Mouse (Mus musculus) midbrain, postnatal 0 days (tissue): ENCODE results near the gene Pigk. TPM values are rescaled to one million over a fixed set of nuclear protein-coding genes. Genes with fewer than 3 reads are reported as not detected.

ENCODE experiments used
- ATAC-seq: fragments of 200-750 bp; cut with Nextera tagmentation; 2 replicates; pipeline ENCODE4 v1.8.0; 2017; ENCODE audit warnings: moderate number of reproducible peaks, mild to moderate bottlenecking, moderate TSS enrichment, moderate library complexity; ENCODE audit not compliant: low FRiP score
- DNase-seq: peaks from one replicate; pipeline ENCODE4 v3.0.0-alpha.2; 2015; ENCODE audit warnings: low spot score
- H3K27ac ChIP-seq: fragments of 300-500 bp; sonication (generic); 2 replicates; pipeline ENCODE4 v1.5.1; 2014; ENCODE audit warnings: low read depth, mild to moderate bottlenecking, low read length, mixed read lengths
- H3K27me3 ChIP-seq: fragments of 300-500 bp; sonication (generic); 2 replicates; pipeline ENCODE4 v1.6.1; 2014; ENCODE audit warnings: low read length, control low read depth, mixed read lengths; ENCODE audit not compliant: insufficient read depth
- H3K36me3 ChIP-seq: fragments of 300-500 bp; sonication (generic); 2 replicates; pipeline ENCODE4 v1.6.1; 2014; ENCODE audit warnings: low read length, control low read depth, mixed read lengths; ENCODE audit not compliant: insufficient read depth
- H3K4me1 ChIP-seq: fragments of 300-500 bp; sonication (generic); 2 replicates; pipeline ENCODE4 v1.6.1; 2014; ENCODE audit warnings: mild to moderate bottlenecking, control low read depth, antibody characterized with exemption, low read length, mixed read lengths; ENCODE audit not compliant: insufficient read depth
- H3K4me2 ChIP-seq: fragments of 300-500 bp; sonication (generic); 2 replicates; pipeline ENCODE4 v1.6.1; 2014; ENCODE audit warnings: low read depth, mild to moderate bottlenecking, low read length, mixed read lengths; ENCODE audit not compliant: poor library complexity, severe bottlenecking
- H3K4me3 ChIP-seq: fragments of 300-500 bp; sonication (generic); 2 replicates; pipeline ENCODE4 v1.5.1; 2014; ENCODE audit warnings: low read depth, mild to moderate bottlenecking, low read length, moderate library complexity
- H3K9ac ChIP-seq: fragments of 300-500 bp; sonication (generic); replicated peaks from 2 replicates; pipeline ENCODE4 v1.6.1; 2014; ENCODE audit warnings: mild to moderate bottlenecking, low read length, moderate library complexity, mixed read lengths; ENCODE audit not compliant: poor library complexity, severe bottlenecking
- H3K9me3 ChIP-seq: fragments of 300-500 bp; sonication (generic); 2 replicates; pipeline ENCODE4 v1.6.1; 2016; ENCODE audit warnings: low read length, control low read depth
- CTCF ChIP-seq: IDR thresholded peaks from 2 replicates; pipeline ENCODE4 v1.5.1; 2016; ENCODE audit warnings: antibody characterized with exemption, mild to moderate bottlenecking
- WGBS: fragments of 180-500 bp; shearing (Covaris S2); extraction: QIAGEN DNeasy Blood & Tissue Kit; methylation state at CpG from one replicate; pipeline ENCODE4 v1.1.7; 2014; 5-methylcytosine and 5-hydroxymethylcytosine counted together
- polyA plus RNA-seq: library from polyadenylated mRNA; unstranded; fragments of >200 nt; fragmentation: Nextera tagmentation; extraction: Ambion mirVana; gene quantifications from 2 replicates; pipeline ENCODE4 v1.2.1, GENCODE M21; 2015
- total RNA-seq: library from RNA; depleted of rRNA; stranded (reverse); fragments of >200 nt; gene quantifications from 2 replicates; pipeline ENCODE4 v1.2.3, GENCODE M21; 2014

The Pigk gene
- total and polyA plus RNA-seq, 2 experiments from 2014 or later, result 44.1 to 61.8 TPM

GRCm38 (mm10) chr3:152980978-152981974, 267.4 kb downstream of the Pigk start:
- Histone ChIP-seq H3K9ac (peak overlapping the region; percentile 63), H3K27ac (peak overlapping the region; percentile 55), H3K4me3 (peak overlapping the region; percentile 61), H3K36me3 (no peaks in the 10 kb centered on the region), H3K4me1 (no peaks in the 10 kb centered on the region), H3K4me2 (peak overlapping the region; percentile 78), H3K27me3 (no peaks in the 10 kb centered on the region; the same call in 1 of the 2 replicates), H3K9me3 (no peaks in the 10 kb centered on the region)
- ATAC-seq (peak; percentile 72), DNase-seq (peak; percentile 41)
- WGBS, result under 1% methylated on average over 47 of the region's 47 CpGs
- TF ChIP-seq CTCF, result peak; percentile 44

GRCm38 (mm10) chr3:152981988-152982387, 268.1 kb downstream of the Pigk start, which contains the start of gene St6galnac5:
Gene St6galnac5, minus strand, starts transcription at chr3:152982246.
- Histone ChIP-seq H3K4me2 (peak within 1 kb of the TSS; percentile 78), H3K4me3 (peak within 1 kb of the TSS; percentile 61), H3K4me1 (no peaks in the 10 kb centered on the region), H3K36me3 (no peaks in the 10 kb centered on the region), H3K9ac (peak within 1 kb of the TSS; percentile 63), H3K27ac (peak within 1 kb of the TSS; percentile 55), H3K27me3 (no peaks in the 10 kb centered on the region; the same call in 1 of the 2 replicates), H3K9me3 (no peaks in the 10 kb centered on the region)
- ATAC-seq (0 out of 2 replicates have a peak, but pooled peaks have one; percentile 52), DNase-seq (peak; percentile 77)
- peak; percentile 62 for TF ChIP-seq CTCF
- 2% methylated on average over 16 of the region's 17 CpGs for WGBS

- 91% methylated on average over 2 of the region's 2 CpGs for WGBS
- H3K4me2 ChIP-seq, result no peak overlapping the region
- H3K27ac ChIP-seq, result no peak overlapping the region
- DNase-seq (no peak), ATAC-seq (no peak)
- no peak for TF ChIP-seq CTCF
- no peaks in the 10 kb centered on the region for H3K36me3 ChIP-seq
- H3K4me3 ChIP-seq, result no peak overlapping the region
- H3K9ac ChIP-seq, result no peak overlapping the region
- no peaks in the 10 kb centered on the region for H3K4me1 ChIP-seq
- H3K9me3 ChIP-seq, result no peaks in the 10 kb centered on the region
- H3K27me3 ChIP-seq, result no peaks in the 10 kb centered on the region
These were observed 276.9 kb downstream of the Pigk start for GRCm38 (mm10) chr3:152990787-152991186.

- Histone ChIP-seq H3K4me3 (no peak overlapping the region), H3K9ac (no peak overlapping the region), H3K9me3 (no peaks in the 10 kb centered on the region), H3K27ac (no peak overlapping the region), H3K36me3 (no peaks in the 10 kb centered on the region), H3K4me2 (no peak overlapping the region), H3K27me3 (no peaks in the 10 kb centered on the region), H3K4me1 (no peaks in the 10 kb centered on the region)
- TF ChIP-seq CTCF, result no peak
- no peak for DNase-seq
- 74% methylated on average over 5 of the region's 5 CpGs for WGBS
- ATAC-seq, result no peak
These were observed 279.7 kb downstream of the Pigk start for GRCm38 (mm10) chr3:152993608-152994007.

- H3K9me3 ChIP-seq, result no peaks in the 10 kb centered on the region
- 57% methylated on average over 5 of the region's 5 CpGs for WGBS
- H3K4me3 ChIP-seq, result no peak overlapping the region
- TF ChIP-seq CTCF, result no peak
- no peak for ATAC-seq
- no peaks in the 10 kb centered on the region for H3K27me3 ChIP-seq
- H3K36me3 ChIP-seq, result no peaks in the 10 kb centered on the region
- no peak overlapping the region for H3K9ac ChIP-seq
- no peaks in the 10 kb centered on the region for H3K4me1 ChIP-seq
- DNase-seq, result no peak
- H3K4me2 ChIP-seq, result no peak overlapping the region
- no peak overlapping the region for H3K27ac ChIP-seq
These were observed 284.2 kb downstream of the Pigk start for GRCm38 (mm10) chr3:152998106-152998505.

GRCm38 (mm10) chr3:152998901-152999300, 285.0 kb downstream of the Pigk start:
- DNase-seq, result no peak
- WGBS, result 65% methylated on average over 5 of the region's 5 CpGs
- H3K36me3 ChIP-seq, result no peaks in the 10 kb centered on the region
- no peak overlapping the region for H3K4me2 ChIP-seq
- H3K27me3 ChIP-seq, result no peaks in the 10 kb centered on the region
- no peak for ATAC-seq
- no peak overlapping the region for H3K9ac ChIP-seq
- no peak overlapping the region for H3K4me3 ChIP-seq
- no peaks in the 10 kb centered on the region for H3K4me1 ChIP-seq
- H3K27ac ChIP-seq, result no peak overlapping the region
- TF ChIP-seq CTCF, result no peak
- no peaks in the 10 kb centered on the region for H3K9me3 ChIP-seq
